Mouse (Mus musculus) bone marrow macrophage, adult 2 months (primary cell): ENCODE measurements around the gene Gm9747. TPM values are rescaled to one million over a fixed set of nuclear protein-coding genes. Genes with fewer than 3 reads are reported as not detected.

Source experiments
- H3K27ac ChIP-seq: 2 replicates; pipeline ENCODE4 v1.5.1; 2012; ENCODE audit warnings: low read depth, low read length; ENCODE audit not compliant: insufficient read depth
- H3K4me1 ChIP-seq: 2 replicates; pipeline ENCODE4 v1.6.1; 2012; ENCODE audit warnings: low read length; ENCODE audit not compliant: control insufficient read depth, insufficient read depth
- H3K4me3 ChIP-seq: 2 replicates; pipeline ENCODE4 v1.5.1; 2012; ENCODE audit warnings: mild to moderate bottlenecking, low read length, moderate library complexity; ENCODE audit not compliant: insufficient read depth
- CTCF ChIP-seq: IDR thresholded peaks from 2 replicates; pipeline ENCODE4 v1.5.1; 2012; ENCODE audit warnings: low read depth, mild to moderate bottlenecking, low read length, moderate library complexity
- POLR2A ChIP-seq: IDR thresholded peaks from 2 replicates; pipeline ENCODE4 v1.6.1; 2012; ENCODE audit warnings: mild to moderate bottlenecking, low read depth, low read length, borderline replicate concordance
- polyA plus RNA-seq: library from polyadenylated mRNA; stranded (reverse); fragments of >200 nt; gene quantifications from 2 replicates; pipeline ENCODE4 v1.2.4, GENCODE M21; 2012; ENCODE audit not compliant: missing spikeins, insufficient read depth, insufficient read length

Gene Gm9747
- not detected in 2 replicates for polyA plus RNA-seq

- H3K4me1 ChIP-seq, result peaks cover 6% of the 10 kb centered on the region
- no peak within 1 kb of the TSS for H3K4me3 ChIP-seq
- TF ChIP-seq POLR2A (no peak), CTCF (no peak)
- H3K27ac ChIP-seq, result no peak within 1 kb of the TSS
Measured at GRCm38 (mm10) chr1:82232812-82233211, at the start of gene Gm9747. Gene Gm9747 (plus strand): TSS chr1:82233112.

- TF ChIP-seq POLR2A (no peak), CTCF (no peak)
- Histone ChIP-seq H3K4me1 (no peaks in the 10 kb centered on the region), H3K27ac (no peak overlapping the region), H3K4me3 (no peak overlapping the region)
Measured at GRCm38 (mm10) chr1:82183913-82184442, 48.9 kb upstream of the Gm9747 start.

GRCm38 (mm10) chr1:82188549-82189231, 44.2 kb upstream of the Gm9747 start:
- no peak overlapping the region for H3K4me3 ChIP-seq
- H3K4me1 ChIP-seq, result no peaks in the 10 kb centered on the region
- H3K27ac ChIP-seq, result no peak overlapping the region
- no peak for TF ChIP-seq CTCF
- TF ChIP-seq POLR2A, result no peak

GRCm38 (mm10) chr1:82189516-82189915, 43.4 kb upstream of the Gm9747 start:
- Histone ChIP-seq H3K27ac (no peak overlapping the region), H3K4me1 (no peaks in the 10 kb centered on the region), H3K4me3 (no peak overlapping the region)
- no peak for TF ChIP-seq POLR2A

DNA sequence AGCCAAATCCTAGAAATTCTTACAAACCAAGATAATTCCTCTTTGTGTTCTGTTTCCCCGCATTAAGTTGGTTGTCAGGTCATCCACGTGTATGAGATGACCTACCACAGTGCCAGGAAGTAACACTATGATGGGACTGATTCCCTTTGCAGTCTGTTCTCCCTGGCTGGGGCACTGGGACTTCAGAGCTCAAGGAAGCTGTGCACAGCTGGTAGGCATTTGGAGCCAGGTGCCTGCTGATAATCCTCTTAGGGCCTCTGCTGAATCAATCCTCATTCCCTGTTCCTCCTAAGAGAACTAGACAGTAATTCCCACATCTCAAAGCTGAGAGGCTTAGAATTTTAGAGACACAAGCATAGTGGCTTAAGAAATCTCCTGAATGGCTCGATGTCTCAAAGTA, 41.3 kb upstream of the Gm9747 start:
- Histone ChIP-seq H3K27ac (no peak overlapping the region), H3K4me3 (no peak overlapping the region), H3K4me1 (no peaks in the 10 kb centered on the region)
- TF ChIP-seq POLR2A, result no peak

DNA sequence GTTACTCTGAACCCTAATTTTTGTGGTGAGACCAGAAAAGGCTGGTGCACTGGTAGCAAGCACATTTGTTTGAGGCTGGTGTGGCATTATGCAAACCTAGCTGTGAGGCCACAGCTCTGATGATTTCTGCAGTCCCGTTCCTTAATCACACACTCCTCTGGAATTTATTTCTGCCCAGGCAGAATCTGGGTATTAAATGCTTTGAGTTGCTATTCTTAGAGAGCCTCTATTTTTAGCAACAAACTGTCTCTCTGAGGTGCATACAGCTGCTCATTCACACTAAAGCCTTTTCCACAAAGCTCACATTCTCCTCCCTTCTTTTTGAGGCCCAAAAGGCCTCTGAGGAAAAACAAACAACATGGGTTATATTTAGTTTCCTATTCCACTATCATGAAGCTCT, 33.0 kb upstream of the Gm9747 start:
- H3K4me3 ChIP-seq, result no peak overlapping the region
- no peaks in the 10 kb centered on the region for H3K4me1 ChIP-seq
- H3K27ac ChIP-seq, result no peak overlapping the region
- TF ChIP-seq POLR2A (no peak), CTCF (no peak)

- Histone ChIP-seq H3K4me3 (no peak overlapping the region), H3K4me1 (no peaks in the 10 kb centered on the region), H3K27ac (no peak overlapping the region)
- TF ChIP-seq POLR2A, result no peak
- no peak for TF ChIP-seq CTCF
Measured at GRCm38 (mm10) chr1:82200636-82201035, 32.3 kb upstream of the Gm9747 start.

DNA sequence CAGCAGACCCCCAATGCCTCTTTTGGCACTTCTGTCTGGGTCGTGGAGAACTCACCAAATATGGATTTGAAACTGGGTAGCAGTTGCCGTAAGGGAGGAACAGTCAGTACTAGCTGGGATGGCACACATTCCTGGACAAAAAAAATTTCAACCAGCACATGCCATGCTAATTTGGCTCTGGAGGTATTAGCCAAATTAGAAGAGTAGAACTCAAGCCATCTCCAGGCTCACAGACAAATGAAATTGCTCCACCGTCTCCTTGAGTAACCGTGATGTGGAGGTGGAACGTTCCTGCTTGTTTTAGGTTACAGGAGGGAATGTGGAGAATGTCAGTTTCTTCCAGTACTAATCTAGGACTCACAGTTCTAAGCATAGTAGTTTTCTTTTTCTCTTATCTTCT, 25.4 kb upstream of the Gm9747 start:
- Histone ChIP-seq H3K4me1 (no peaks in the 10 kb centered on the region), H3K27ac (no peak overlapping the region), H3K4me3 (no peak overlapping the region)
- TF ChIP-seq CTCF, result no peak
- no peak for TF ChIP-seq POLR2A

DNA sequence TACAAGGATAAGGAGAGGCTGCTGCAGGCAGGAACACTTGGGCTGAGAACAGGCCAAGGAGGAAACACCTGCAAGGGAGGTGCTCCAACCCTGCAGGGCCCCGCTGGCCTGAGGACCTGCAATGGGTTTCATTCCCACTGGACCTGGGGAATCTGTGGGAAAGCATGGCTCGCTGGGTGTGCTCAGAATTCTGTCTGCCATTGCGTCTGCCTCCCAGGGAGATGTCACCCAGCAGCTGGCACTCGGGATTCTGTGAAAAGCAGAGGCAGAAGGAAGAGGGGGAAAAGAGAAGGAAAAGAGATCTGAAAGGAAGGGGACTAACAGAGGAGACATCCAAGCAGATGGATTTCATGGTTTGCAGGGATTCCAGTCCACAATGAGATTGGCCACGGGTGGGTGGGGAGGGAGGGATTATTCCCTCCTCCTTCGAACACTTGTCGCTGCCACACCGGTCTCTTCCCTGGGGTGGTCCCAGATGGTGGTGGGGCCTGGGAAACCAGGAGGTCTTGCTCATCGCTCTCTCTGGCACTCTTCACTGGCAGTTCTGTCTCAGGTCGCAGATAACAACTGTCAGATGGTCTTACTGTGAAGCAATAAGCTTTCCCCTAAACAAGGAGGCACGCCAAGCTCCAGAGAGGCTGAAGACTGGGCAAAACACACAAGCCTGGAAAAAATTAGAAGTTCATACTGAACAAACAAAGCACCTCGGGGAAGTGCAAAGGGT, 12.1 kb upstream of the Gm9747 start:
- H3K27ac ChIP-seq, result no peak overlapping the region
- TF ChIP-seq CTCF (no peak), POLR2A (no peak)
- no peak overlapping the region for H3K4me3 ChIP-seq
- no peaks in the 10 kb centered on the region for H3K4me1 ChIP-seq

DNA sequence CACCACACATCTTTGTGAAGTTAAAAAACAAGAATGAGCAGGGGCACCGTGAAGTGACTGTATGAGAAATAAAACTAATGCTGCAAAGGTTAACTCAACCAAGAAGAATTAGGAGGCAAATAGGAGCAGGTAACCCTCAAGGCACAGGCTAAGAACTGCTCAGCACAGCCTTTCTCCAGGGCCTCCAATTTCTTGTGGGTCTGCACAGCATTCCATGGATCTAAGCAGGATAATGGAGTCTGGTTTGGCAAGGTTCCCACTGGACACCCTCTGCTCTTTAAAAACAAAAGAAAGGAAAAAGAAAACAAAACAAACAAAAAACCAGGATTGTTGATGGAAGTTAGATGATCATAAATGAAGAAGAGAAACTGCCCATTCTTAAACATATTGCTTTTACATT, 11.4 kb upstream of the Gm9747 start:
- TF ChIP-seq POLR2A (no peak), CTCF (no peak)
- Histone ChIP-seq H3K27ac (no peak overlapping the region), H3K4me1 (no peaks in the 10 kb centered on the region), H3K4me3 (no peak overlapping the region)
